Mouse (Mus musculus): ENCODE measurements around the gene Gatd1. TPM values are rescaled to one million over a fixed set of nuclear protein-coding genes. Genes with fewer than 3 reads are reported as not detected.
"Not testable (repeated sequence)": the region's sequence is repeated elsewhere in the genome, so short reads cannot be mapped to it uniquely, and the experiment has no call there.

Gene Gatd1
- total RNA-seq (2021): 10 to 100 TPM; 12.5 to 12.9 TPM

GRCm38 (mm10) chr7:141413809-141414584, at the start of gene Gatd1:
Gene Gatd1, minus strand, starts transcription at chr7:141414136.
- peak; percentile 100 for DNase-seq

GRCm38 (mm10) chr7:141462333-141462821, 48.4 kb upstream of the Gatd1 start:
- no peak for DNase-seq

GRCm38 (mm10) chr7:141461521-141462332, 47.8 kb upstream of the Gatd1 start:
- peak; percentile 55 for DNase-seq

- no peak for DNase-seq
Measured at GRCm38 (mm10) chr7:141460391-141461113, 46.6 kb upstream of the Gatd1 start, which contains the start of gene Cracr2b. Gene Cracr2b, plus strand, starts transcription at chr7:141461094.

GRCm38 (mm10) chr7:141460001-141460390, 46.1 kb upstream of the Gatd1 start:
- no peak for DNase-seq

GRCm38 (mm10) chr7:141459301-141459711, 45.4 kb upstream of the Gatd1 start:
- DNase-seq: peak; percentile 20

- peak; percentile 14 for DNase-seq
Measured at GRCm38 (mm10) chr7:141458661-141459060, 44.7 kb upstream of the Gatd1 start.

GRCm38 (mm10) chr7:141457986-141458660, 44.2 kb upstream of the Gatd1 start:
- DNase-seq: peak; percentile 73

GRCm38 (mm10) chr7:141457236-141457635, 43.3 kb upstream of the Gatd1 start:
- no peak for DNase-seq

GRCm38 (mm10) chr7:141456739-141457138, 42.8 kb upstream of the Gatd1 start:
- no peak for DNase-seq

GRCm38 (mm10) chr7:141455610-141456314, 41.8 kb upstream of the Gatd1 start:
- peak; percentile 77 for DNase-seq

- peak; percentile 97 for DNase-seq
Measured at GRCm38 (mm10) chr7:141454967-141455551, 41.1 kb upstream of the Gatd1 start, which contains the start of gene Pnpla2. Gene Pnpla2, plus strand, starts transcription at chr7:141455198.

GRCm38 (mm10) chr7:141453636-141454035, 39.7 kb upstream of the Gatd1 start:
- DNase-seq: no peak

- peak; percentile 9 for DNase-seq
Measured at GRCm38 (mm10) chr7:141451928-141452327, 38.0 kb upstream of the Gatd1 start.

- DNase-seq: peak; percentile 94
Measured at GRCm38 (mm10) chr7:141447110-141447991, 33.4 kb upstream of the Gatd1 start, which contains the start of gene Rplp2. Gene Rplp2, plus strand, starts transcription at chr7:141447370.

GRCm38 (mm10) chr7:141446374-141446773, 32.4 kb upstream of the Gatd1 start:
- not testable (repeated sequence) for DNase-seq

GRCm38 (mm10) chr7:141443828-141444237, 29.9 kb upstream of the Gatd1 start, which contains the start of gene Pidd1:
Gene Pidd1, minus strand, starts transcription at chr7:141444025.
- peak; percentile 78 for DNase-seq

- peak; percentile 47 for DNase-seq
Measured at GRCm38 (mm10) chr7:141443081-141443821, 29.3 kb upstream of the Gatd1 start.

GRCm38 (mm10) chr7:141442199-141442598, 28.3 kb upstream of the Gatd1 start:
- DNase-seq: no peak

Measured in heart, postnatal 4 days (tissue).